Comparison of ENCODE assay signal across 15 mouse cellular contexts in genomic region chr6:34824406-34824805, GRCm38 (mm10). TPM values are rescaled to one million over a fixed set of nuclear protein-coding genes. Genes with fewer than 3 reads are reported as not detected.
DNase-seq lines count a peak whose midpoint lies in the region.
"Had no signal": no experiment of that assay in that cellular context is flagged by ENCODE, and none has a peak within 500 bp of the region (broad histone marks: within the 10 kb centered on the region; RNA-seq: fewer than 3 reads in every experiment).

No protein-coding gene starts in this region.

- intact Hi-C loops in heart, postnatal 10 days (cut with DNase I): no loop called here

- DNase-seq in heart, postnatal 10 days: peak; percentile 5 to 8
- DNase-seq in heart, adult 18-20 months: no peak
- peak; percentile 56 to 59 for DNase-seq in right cerebral cortex, adult 2 months (ENCODE audit: low spot score in 2 of 2)
- no peak for DNase-seq in right cerebral cortex, postnatal 14 days
- peak; percentile 4 to 6 for DNase-seq in left cerebral cortex, adult 18-20 months (ENCODE audit: low spot score in 2 of 2)
- peak; percentile 29 for DNase-seq in telencephalon, adult 2 months (ENCODE audit: low read depth, low spot score)
- no peak for DNase-seq in ovary, postnatal 14 days (ENCODE audit: low spot score)
- no peak for DNase-seq in spleen, adult 12 weeks (ENCODE audit: low spot score)
- DNase-seq: cerebellum, adult 11-12 months; cerebellum, postnatal 36 days; gastrocnemius, postnatal 10 days; kidney, adult 18-20 months; kidney, postnatal 25 days; thymus, postnatal 25 days had no signal

RNA-seq across cellular contexts. Expression of gene Tmem140, which starts 38.5 kb away (rescaled TPM):
- 10 to 100 TPM; 16.0 to 19.3 TPM for total RNA-seq in heart, postnatal 10 days (2021)
- 10 to 100 TPM; 26.5 to 32.4 TPM for total RNA-seq in heart, adult 18-20 months (2021)
- 1 to 10 TPM; 3.5 to 4.6 TPM for total RNA-seq in left cerebral cortex, adult 18-20 months (2021)

RNA-seq across cellular contexts. Expression of gene Agbl3, which starts 44.2 kb away (rescaled TPM):
- total RNA-seq in heart, postnatal 10 days (2021): 1 to 10 TPM; 6.9 to 8.2 TPM
- total RNA-seq in heart, adult 18-20 months (2021): 1 to 10 TPM; 4.2 to 4.9 TPM
- total RNA-seq in left cerebral cortex, adult 18-20 months (2021): 10 to 100 TPM; 13.5 to 15.7 TPM
- total RNA-seq: monocyte, adult 5-6 weeks had no signal

RNA-seq across cellular contexts. Expression of gene Cyren, which starts 53.5 kb away (rescaled TPM):
- total RNA-seq in heart, postnatal 10 days (2021): 1 to 10 TPM; 5.3 TPM
- 1 to 10 TPM; 3.6 to 5.2 TPM for total RNA-seq in heart, adult 18-20 months (2021)
- 1 to 10 TPM; 4.1 to 5.6 TPM for total RNA-seq in left cerebral cortex, adult 18-20 months (2021)

Comparison
In these comparisons a context has a peak if more than half of its experiments do, and no peak if none do; other contexts are left out.
1. DNase-seq: peak in heart, postnatal 10 days (2 of 2), right cerebral cortex, adult 2 months (2 of 2), left cerebral cortex, adult 18-20 months (2 of 2) and telencephalon, adult 2 months (single experiment); none in heart, adult 18-20 months (0 of 2), right cerebral cortex, postnatal 14 days (single experiment), ovary, postnatal 14 days (single experiment) and spleen, adult 12 weeks (single experiment).